Mouse (Mus musculus) hindbrain, postnatal 0 days (tissue): ENCODE measurements around the gene Clk2. TPM values are rescaled to one million over a fixed set of nuclear protein-coding genes. Genes with fewer than 3 reads are reported as not detected.

Source experiments
- ATAC-seq: fragments of 200-750 bp; cut with Nextera tagmentation; 2 replicates; pipeline ENCODE4 v1.8.0; 2017; ENCODE audit warnings: mild to moderate bottlenecking, moderate TSS enrichment, moderate library complexity
- DNase-seq: peaks from one replicate; pipeline ENCODE4 v3.0.0-alpha.2; 2015; ENCODE audit warnings: low spot score
- H3K27ac ChIP-seq: fragments of 300-500 bp; sonication (generic); 2 replicates; pipeline ENCODE4 v1.5.1; 2014; ENCODE audit warnings: mild to moderate bottlenecking
- H3K27me3 ChIP-seq: fragments of 300-500 bp; sonication (generic); 2 replicates; pipeline ENCODE4 v1.6.1; 2014; ENCODE audit warnings: low read length, mixed read lengths; ENCODE audit not compliant: insufficient read depth
- H3K36me3 ChIP-seq: fragments of 300-500 bp; sonication (generic); 2 replicates; pipeline ENCODE4 v1.6.1; 2014; ENCODE audit warnings: low read length, mixed read lengths; ENCODE audit not compliant: insufficient read depth
- H3K4me1 ChIP-seq: fragments of 300-500 bp; sonication (generic); 2 replicates; pipeline ENCODE4 v1.6.1; 2014; ENCODE audit warnings: antibody characterized with exemption, low read length, mixed read lengths; ENCODE audit not compliant: insufficient read depth
- H3K4me2 ChIP-seq: fragments of 300-500 bp; sonication (generic); 2 replicates; pipeline ENCODE4 v1.6.1; 2014; ENCODE audit warnings: low read depth, mild to moderate bottlenecking, low read length, moderate library complexity, mixed read lengths
- H3K4me3 ChIP-seq: fragments of 300-500 bp; sonication (generic); 2 replicates; pipeline ENCODE4 v1.5.1; 2014; ENCODE audit warnings: low read length
- H3K9ac ChIP-seq: fragments of 300-500 bp; sonication (generic); replicated peaks from 2 replicates; pipeline ENCODE4 v1.6.1; 2014; ENCODE audit warnings: mild to moderate bottlenecking, low read length, moderate library complexity, mixed read lengths
- H3K9me3 ChIP-seq: fragments of 300-500 bp; sonication (generic); 2 replicates; pipeline ENCODE4 v1.6.1; 2016; ENCODE audit warnings: low read length, mixed read lengths
- CTCF ChIP-seq: IDR thresholded peaks from 2 replicates; pipeline ENCODE4 v1.5.1; 2016; ENCODE audit warnings: antibody characterized with exemption, control low read depth, low read depth
- WGBS: fragments of 180-500 bp; shearing (Covaris S2); extraction: QIAGEN DNeasy Blood & Tissue Kit; methylation state at CpG from one replicate; pipeline ENCODE4 v1.1.7; 2014; 5-methylcytosine and 5-hydroxymethylcytosine counted together
- polyA plus RNA-seq: library from polyadenylated mRNA; unstranded; fragments of >200 nt; fragmentation: Nextera tagmentation; extraction: Ambion mirVana; gene quantifications from 2 replicates; pipeline ENCODE4 v1.2.1, GENCODE M21; 2015
- total RNA-seq: library from RNA; depleted of rRNA; stranded (reverse); fragments of >200 nt; gene quantifications from 2 replicates; pipeline ENCODE4 v1.2.3, GENCODE M21; 2014

The Clk2 gene
- total and polyA plus RNA-seq, 2 experiments from 2014 or later: 13.3 to 43.1 TPM

GRCm38 (mm10) chr3:89199839-89200238 is 35.2 kb downstream of the Clk2 start:
- H3K9me3 ChIP-seq: no peaks in the 10 kb centered on the region
- no peak overlapping the region for H3K4me3 ChIP-seq
- no peaks in the 10 kb centered on the region for H3K27me3 ChIP-seq
- ATAC-seq: no peak
- no peaks in the 10 kb centered on the region for H3K36me3 ChIP-seq
- TF ChIP-seq CTCF: no peak
- no peak overlapping the region for H3K9ac ChIP-seq
- no peak overlapping the region for H3K4me2 ChIP-seq
- DNase-seq: no peak
- 75% methylated on average over 3 of the region's 3 CpGs for WGBS
- H3K4me1 ChIP-seq: peaks cover 12% of the 10 kb centered on the region; the same call in 1 of the 2 replicates
- H3K27ac ChIP-seq: no peak overlapping the region

- peak within 1 kb of the TSS; percentile 54 for H3K4me3 ChIP-seq
- no peak for TF ChIP-seq CTCF
- H3K27ac ChIP-seq: peak within 1 kb of the TSS; percentile 67
- H3K4me2 ChIP-seq: peak within 1 kb of the TSS; percentile 83
- peaks cover 5% of the 10 kb centered on the region; the same call in 1 of the 2 replicates for H3K4me1 ChIP-seq
- DNase-seq (peak; percentile 95), ATAC-seq (peak; percentile 91)
- H3K9me3 ChIP-seq: no peaks in the 10 kb centered on the region
- H3K9ac ChIP-seq: peak within 1 kb of the TSS; percentile 62
- H3K36me3 ChIP-seq: peaks cover 20% of the 10 kb centered on the region
- H3K27me3 ChIP-seq: no peaks in the 10 kb centered on the region
- WGBS: 25% methylated on average over 13 of the region's 13 CpGs
These were observed 37.9 kb downstream of the Clk2 start, which contains the start of gene Gba for GRCm38 (mm10) chr3:89202253-89203141. TSS of gene Gba (plus strand) at chr3:89202928.

GRCm38 (mm10) chr3:89203142-89203514 is 38.5 kb downstream of the Clk2 start:
- Histone ChIP-seq H3K4me1 (peaks cover 5% of the 10 kb centered on the region; the same call in 1 of the 2 replicates), H3K4me2 (peak overlapping the region; percentile 83), H3K9me3 (no peaks in the 10 kb centered on the region), H3K27ac (peak overlapping the region; percentile 67), H3K9ac (peak overlapping the region; percentile 62), H3K4me3 (peak overlapping the region; percentile 54), H3K36me3 (peaks cover 26% of the 10 kb centered on the region), H3K27me3 (no peaks in the 10 kb centered on the region)
- ATAC-seq (peak; percentile 36), DNase-seq (no peak)
- WGBS: 37% methylated on average over 5 of the region's 5 CpGs
- no peak for TF ChIP-seq CTCF

- Histone ChIP-seq H3K9ac (no peak overlapping the region), H3K4me1 (peaks cover 5% of the 10 kb centered on the region; the same call in 1 of the 2 replicates), H3K27ac (no peak overlapping the region), H3K4me3 (no peak overlapping the region), H3K27me3 (no peaks in the 10 kb centered on the region), H3K4me2 (no peak overlapping the region), H3K9me3 (no peaks in the 10 kb centered on the region), H3K36me3 (peaks cover 48% of the 10 kb centered on the region)
- TF ChIP-seq CTCF: no peak
- ATAC-seq (no peak), DNase-seq (no peak)
- 91% methylated on average over 7 of the region's 7 CpGs for WGBS
These were observed 41.5 kb downstream of the Clk2 start for GRCm38 (mm10) chr3:89206079-89206478.

GRCm38 (mm10) chr3:89206695-89207094 is 42.1 kb downstream of the Clk2 start:
- no peaks in the 10 kb centered on the region for H3K27me3 ChIP-seq
- H3K4me2 ChIP-seq: no peak overlapping the region
- ATAC-seq (no peak), DNase-seq (no peak)
- no peak overlapping the region for H3K4me3 ChIP-seq
- H3K36me3 ChIP-seq: peaks cover 48% of the 10 kb centered on the region
- H3K4me1 ChIP-seq: peaks cover 5% of the 10 kb centered on the region; the same call in 1 of the 2 replicates
- 86% methylated on average over 2 of the region's 2 CpGs for WGBS
- no peak for TF ChIP-seq CTCF
- H3K9ac ChIP-seq: no peak overlapping the region
- H3K27ac ChIP-seq: no peak overlapping the region
- H3K9me3 ChIP-seq: no peaks in the 10 kb centered on the region

- DNase-seq (no peak), ATAC-seq (no peak)
- H3K9ac ChIP-seq: no peak overlapping the region
- WGBS: 91% methylated on average over 13 of the region's 13 CpGs
- no peak overlapping the region for H3K4me2 ChIP-seq
- no peaks in the 10 kb centered on the region for H3K27me3 ChIP-seq
- no peak for TF ChIP-seq CTCF
- H3K4me1 ChIP-seq: peaks cover 11% of the 10 kb centered on the region; the same call in 1 of the 2 replicates
- no peak overlapping the region for H3K4me3 ChIP-seq
- H3K9me3 ChIP-seq: no peaks in the 10 kb centered on the region
- H3K27ac ChIP-seq: no peak overlapping the region
- H3K36me3 ChIP-seq: peaks cover 48% of the 10 kb centered on the region
These were observed 43.6 kb downstream of the Clk2 start for GRCm38 (mm10) chr3:89208075-89208657.

GRCm38 (mm10) chr3:89208736-89209135 is 44.1 kb downstream of the Clk2 start:
- no peak overlapping the region for H3K4me2 ChIP-seq
- no peak overlapping the region for H3K27ac ChIP-seq
- DNase-seq: no peak
- H3K27me3 ChIP-seq: no peaks in the 10 kb centered on the region
- no peak for ATAC-seq
- H3K4me3 ChIP-seq: no peak overlapping the region
- no peak overlapping the region for H3K9ac ChIP-seq
- 89% methylated on average over 6 of the region's 6 CpGs for WGBS
- H3K4me1 ChIP-seq: 0 out of 2 replicates have a peak, but pooled peaks cover 10% of the 10 kb centered on the region
- no peak for TF ChIP-seq CTCF
- H3K9me3 ChIP-seq: no peaks in the 10 kb centered on the region
- peaks cover 48% of the 10 kb centered on the region for H3K36me3 ChIP-seq
